In the genomic region with DNA sequence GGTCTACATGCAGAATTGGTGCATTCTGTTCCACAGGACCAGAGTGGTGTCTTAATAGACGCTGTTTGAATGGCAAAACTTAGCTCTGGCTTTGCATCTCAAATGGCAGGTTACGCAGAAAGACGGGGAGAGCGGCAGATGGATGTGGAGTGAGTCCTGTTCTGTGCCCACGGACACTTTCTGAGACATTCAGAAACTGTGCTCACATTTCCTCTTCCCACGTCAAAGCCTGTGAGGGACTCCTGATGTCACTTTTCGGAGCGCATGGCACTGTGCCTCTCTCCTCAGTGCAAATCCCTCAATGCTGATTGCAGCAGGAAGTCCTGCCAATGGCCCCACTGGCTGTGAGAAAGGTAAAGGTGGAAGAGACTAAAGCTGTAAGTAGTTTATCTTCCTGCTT, we compare ENCODE assay signal across 17 mouse cellular contexts.
A peak's percentile ranks its signal among the peaks of the same experiment; 100 is the strongest.
DNase-seq lines count a peak whose midpoint lies in the region; ATAC-seq lines count a peak whose summit lies in the region.
"Had no signal": no experiment of that assay in that cellular context is flagged by ENCODE, and none has a peak within 500 bp of the region (broad histone marks: within the 10 kb centered on the region; RNA-seq: fewer than 3 reads in every experiment).

No protein-coding gene starts in this region.

- 92% methylated on average over 8 of the region's 8 CpGs for whole genome bisulfite sequencing in forebrain, embryonic 12.5 days

- no peaks in the 10 kb centered on the region for H3K36me3 ChIP-seq in forebrain, embryonic 12.5 days (replicated peaks)
- H3K36me3 ChIP-seq: lung, embryonic 15.5 days; neural tube, embryonic 15.5 days had no signal

- DNase-seq in right cerebral cortex, adult 18-20 months = peak; percentile 88
- no peak for DNase-seq in right cerebral cortex, postnatal 4 days
- DNase-seq in frontal cortex, postnatal 14 days (ENCODE audit: low spot score in 2 of 2) = peak; percentile 31 to 45
- peak; percentile 27 to 30 for DNase-seq in left cerebral cortex, postnatal 10 days (ENCODE audit: extremely low spot score in 1 of 2, low spot score in 2 of 2)
- no peak for DNase-seq in heart, postnatal 14 days
- no peak for DNase-seq in thymus, postnatal 4 days
- DNase-seq: forebrain, postnatal 0 days; heart, adult 18-20 months; heart, postnatal 10 days; kidney, adult 2 months had no signal

- no peak for ATAC-seq in forebrain, embryonic 12.5 days (ENCODE audit: low FRiP score)
- ATAC-seq: activated CD4-positive, CD25-positive, alpha-beta regulatory T cell, adult 4 months; forebrain, postnatal 0 days; hindbrain, embryonic 16.5 days had no signal

- H3K27ac ChIP-seq in forebrain, embryonic 12.5 days = no peak overlapping the region
- H3K27ac ChIP-seq: lung, embryonic 15.5 days; neural tube, embryonic 15.5 days had no signal

- H3K4me2 ChIP-seq in forebrain, embryonic 12.5 days = no peak overlapping the region
- H3K4me2 ChIP-seq: liver, embryonic 11.5 days; lung, embryonic 15.5 days; neural tube, embryonic 15.5 days had no signal

- H3K9me3 ChIP-seq in forebrain, embryonic 12.5 days = no peaks in the 10 kb centered on the region
- H3K9me3 ChIP-seq: lung, embryonic 15.5 days; neural tube, embryonic 15.5 days had no signal

- H3K4me1 ChIP-seq in forebrain, embryonic 12.5 days = no peaks in the 10 kb centered on the region
- H3K4me1 ChIP-seq: lung, embryonic 15.5 days; megakaryocyte, embryonic 14.5 days; neural tube, embryonic 15.5 days had no signal

- no peaks in the 10 kb centered on the region for H3K27me3 ChIP-seq in forebrain, embryonic 12.5 days
- H3K27me3 ChIP-seq: lung, embryonic 15.5 days; megakaryocyte, embryonic 14.5 days; neural tube, embryonic 15.5 days had no signal

- no peak overlapping the region for H3K9ac ChIP-seq in forebrain, embryonic 12.5 days
- H3K9ac ChIP-seq: forebrain, postnatal 0 days; lung, embryonic 15.5 days; neural tube, embryonic 15.5 days had no signal

- H3K4me3 ChIP-seq in forebrain, embryonic 12.5 days (replicated peaks) = no peak overlapping the region
- H3K4me3 ChIP-seq: lung, embryonic 15.5 days; megakaryocyte, embryonic 14.5 days; neural tube, embryonic 15.5 days had no signal

- intact Hi-C loops in left cerebral cortex, postnatal 10 days (cut with DNase I) = no loop called here
- intact Hi-C loops in heart, postnatal 14 days (cut with DNase I) = no loop called here

Comparison
In these comparisons a context has a peak if more than half of its experiments do, and no peak if none do; other contexts are left out.
1. DNase-seq: peak in right cerebral cortex, adult 18-20 months (single experiment), frontal cortex, postnatal 14 days (2 of 2) and left cerebral cortex, postnatal 10 days (2 of 2); none in right cerebral cortex, postnatal 4 days (single experiment), heart, postnatal 14 days (0 of 2) and thymus, postnatal 4 days (single experiment).